ENCODE assay signal across 9 mouse cellular contexts in the genomic region with DNA sequence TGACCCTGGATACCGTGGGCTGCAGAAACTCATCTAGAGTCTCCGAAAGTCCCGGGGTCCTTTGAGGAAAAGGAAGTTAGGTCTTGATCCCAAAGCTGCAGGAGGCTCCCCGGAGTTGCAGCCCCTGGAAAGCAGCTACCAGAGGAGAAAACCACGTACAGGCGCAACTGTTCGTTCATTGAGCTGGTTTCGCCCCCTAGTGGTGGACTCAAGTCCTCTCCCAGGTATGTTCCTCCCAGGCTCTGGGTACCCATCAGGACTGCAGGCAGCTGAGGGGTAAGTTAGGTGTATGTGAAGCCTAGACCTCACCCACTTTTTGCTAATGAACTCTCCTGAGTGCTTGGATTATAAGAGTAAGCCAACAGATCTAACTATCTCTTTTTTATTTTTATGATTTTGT. TPM values are rescaled to one million over a fixed set of nuclear protein-coding genes. Genes with fewer than 3 reads are reported as not detected.
DNase-seq lines count a peak whose midpoint lies in the region; ATAC-seq and TF ChIP-seq lines count a peak whose summit lies in the region.
"Had no signal": no experiment of that assay in that cellular context is flagged by ENCODE, and none has a peak within 500 bp of the region (broad histone marks: within the 10 kb centered on the region; RNA-seq: fewer than 3 reads in every experiment).

No protein-coding gene starts in this region.

- no peak overlapping the region for H3K4me2 ChIP-seq in liver, postnatal 0 days (ENCODE audit: low read depth, low read length)
- H3K4me2 ChIP-seq: heart, embryonic 13.5 days had no signal

- H3K9ac ChIP-seq in heart, adult 2 months (ENCODE audit: low read depth, low read length): no peak overlapping the region
- no peak overlapping the region for H3K9ac ChIP-seq in liver, postnatal 0 days (replicated peaks)
- H3K9ac ChIP-seq: heart, embryonic 13.5 days had no signal

- TF ChIP-seq POLR2A in heart, adult 2 months (IDR thresholded peaks at IDR 0.05; ENCODE audit: insufficient read depth, low read depth, low read length): no peak

- no peak overlapping the region for H3K4me3 ChIP-seq in heart, adult 2 months
- no peak overlapping the region for H3K4me3 ChIP-seq in liver, postnatal 0 days (ENCODE audit: low read depth, low read length)
- H3K4me3 ChIP-seq: heart, embryonic 13.5 days had no signal

- H3K4me1 ChIP-seq in heart, adult 2 months (ENCODE audit: control insufficient read depth, insufficient read depth, low read length): no peaks in the 10 kb centered on the region
- no peaks in the 10 kb centered on the region for H3K4me1 ChIP-seq in liver, postnatal 0 days (ENCODE audit: insufficient read depth)
- H3K4me1 ChIP-seq: heart, embryonic 13.5 days had no signal

- H3K79me2 ChIP-seq in heart, adult 2 months (replicated peaks; ENCODE audit: control insufficient read depth, insufficient read depth, low read length): no peaks in the 10 kb centered on the region

- no peaks in the 10 kb centered on the region for H3K27me3 ChIP-seq in heart, adult 2 months (ENCODE audit: control insufficient read depth, insufficient read depth, low read length)
- 0 out of 2 replicates have a peak, but pooled peaks cover 3% of the 10 kb centered on the region for H3K27me3 ChIP-seq in liver, postnatal 0 days (ENCODE audit: insufficient read depth, low read length)

- ATAC-seq in liver, postnatal 0 days: peak; percentile 65; the same call in 1 of the 2 replicates
- no peak for ATAC-seq in activated CD4-positive, CD25-positive, alpha-beta regulatory T cell, adult 4 months

- H3K36me3 ChIP-seq in heart, adult 2 months (ENCODE audit: control insufficient read depth, insufficient read depth, low read length): no peaks in the 10 kb centered on the region
- no peaks in the 10 kb centered on the region for H3K36me3 ChIP-seq in liver, postnatal 0 days (replicated peaks; ENCODE audit: insufficient read depth, low read length)
- H3K36me3 ChIP-seq: heart, embryonic 13.5 days had no signal

- intact Hi-C loops in heart, adult 2 months (cut with DNase I): loop anchor here (1.0 to 10.0 kb wide), 2 partner anchors 44 to 195 kb away; a partner anchor contains a TSS

- TF ChIP-seq EP300 in heart, adult 2 months (IDR thresholded peaks at IDR 0.05; ENCODE audit: insufficient read depth, low read depth, low read length): peak; percentile 76
- no peak for TF ChIP-seq EP300 in liver, postnatal 0 days (IDR thresholded peaks at IDR 0.05; ENCODE audit: low read depth)

- H3K27ac ChIP-seq in heart, adult 2 months: no peak overlapping the region
- H3K27ac ChIP-seq in liver, postnatal 0 days (ENCODE audit: low read depth): no peak overlapping the region
- H3K27ac ChIP-seq: heart, embryonic 13.5 days had no signal

- peak; percentile 93 for TF ChIP-seq CTCF in heart, adult 2 months (IDR thresholded peaks at IDR 0.05)
- TF ChIP-seq CTCF in liver, postnatal 0 days (IDR thresholded peaks at IDR 0.05; ENCODE audit: low read depth): peak; percentile 93

- no peaks in the 10 kb centered on the region for H3K9me3 ChIP-seq in liver, postnatal 0 days (ENCODE audit: low read length)
- H3K9me3 ChIP-seq: heart, embryonic 13.5 days had no signal

- DNase-seq in CD4-positive helper T cell, adult 2 months (ENCODE audit: low read depth, low spot score): peak; percentile 23
- peak; percentile 83 for DNase-seq in R1 (ENCODE audit: low read depth, low spot score)
- peak; percentile 71 to 85 for DNase-seq in cerebellum, postnatal 25 days
- peak; percentile 68 to 72 for DNase-seq in heart, adult 2 months
- peak; percentile 83 to 89 for DNase-seq in kidney, postnatal 25 days
- DNase-seq in liver, postnatal 0 days: peak; percentile 78
- peak; percentile 63 for DNase-seq in right cerebral cortex, adult 18-20 months

- 6% methylated on average over 8 of the region's 8 CpGs for WGBS in heart, adult 2 months
- 9% methylated on average over 8 of the region's 8 CpGs for WGBS in liver, postnatal 0 days (ENCODE audit: insufficient replicate concordance)

RNA-seq across cellular contexts. Expression of a gene that starts 16.1 kb away (rescaled TPM):
- under 1 TPM; 0.36 to 0.39 TPM for total RNA-seq in heart, adult 2 months (2021)
- 0.23 and 0.88 TPM in 2 replicates for polyA plus RNA-seq in heart, adult 2 months (2012; rRNA removed)
- polyA plus RNA-seq in liver, postnatal 0 days (2015; fragmentation: Nextera tagmentation; extraction: Ambion mirVana): 0.49 and 0.54 TPM in 2 replicates
- not detected for polyA plus RNA-seq in activated CD4-positive, CD25-positive, alpha-beta regulatory T cell, adult 4 months (2017; shearing (Covaris generic))

RNA-seq across cellular contexts. Expression of a gene that starts 27.2 kb away (rescaled TPM):
- 10 to 100 TPM; 40.9 to 52.1 TPM for total RNA-seq in heart, adult 2 months (2021)
- 40.2 and 52.0 TPM in 2 replicates for polyA plus RNA-seq in heart, adult 2 months (2012; rRNA removed)
- 72.0 and 79.5 TPM in 2 replicates for polyA plus RNA-seq in liver, postnatal 0 days (2015; fragmentation: Nextera tagmentation; extraction: Ambion mirVana)
- polyA plus RNA-seq in activated CD4-positive, CD25-positive, alpha-beta regulatory T cell, adult 4 months (2017; shearing (Covaris generic)): not detected

RNA-seq across cellular contexts. Expression of a gene that starts 52.7 kb away (rescaled TPM):
- 1 to 10 TPM; 2.5 to 2.7 TPM for total RNA-seq in heart, adult 2 months (2021)
- polyA plus RNA-seq in heart, adult 2 months (2012; rRNA removed): 9.2 and 10.9 TPM in 2 replicates
- 13.7 TPM in 2 replicates for polyA plus RNA-seq in liver, postnatal 0 days (2015; fragmentation: Nextera tagmentation; extraction: Ambion mirVana)
- not detected for polyA plus RNA-seq in activated CD4-positive, CD25-positive, alpha-beta regulatory T cell, adult 4 months (2017; shearing (Covaris generic))

Comparison
In these comparisons a context has a peak if more than half of its experiments do, and no peak if none do; other contexts are left out.
1. DNase-seq: peak in every context shown above with its lines; median percentile 86 in kidney, postnatal 25 days; 83 in R1; 78 in cerebellum, postnatal 25 days; 78 in liver, postnatal 0 days; 70 in heart, adult 2 months; 63 in right cerebral cortex, adult 18-20 months; 23 in CD4-positive helper T cell, adult 2 months.
2. RNA of a gene that starts 27.2 kb away (polyA plus RNA-seq): 72.0 to 79.5 TPM in liver, postnatal 0 days and 40.2 to 52.0 TPM in heart, adult 2 months; not detected in activated CD4-positive, CD25-positive, alpha-beta regulatory T cell, adult 4 months; every median in the first group is over 10 times any median in the second.
3. RNA of a gene that starts 52.7 kb away (polyA plus RNA-seq): 13.7 TPM in liver, postnatal 0 days and 9.2 to 10.9 TPM in heart, adult 2 months; not detected in activated CD4-positive, CD25-positive, alpha-beta regulatory T cell, adult 4 months; every median in the first group is over 10 times any median in the second.